Mouse (Mus musculus) naive thymus-derived CD4-positive, alpha-beta T cell, adult 2 months (primary cell): ENCODE measurements around the gene Dusp18.
A peak's percentile ranks its signal among the peaks of the same experiment; 100 is the strongest.

Experiments
- DNase-seq: peaks from one replicate; pipeline ENCODE4 v3.0.0-alpha.2; 2011; ENCODE audit warnings: low read depth

Dusp18 gene

DNA sequence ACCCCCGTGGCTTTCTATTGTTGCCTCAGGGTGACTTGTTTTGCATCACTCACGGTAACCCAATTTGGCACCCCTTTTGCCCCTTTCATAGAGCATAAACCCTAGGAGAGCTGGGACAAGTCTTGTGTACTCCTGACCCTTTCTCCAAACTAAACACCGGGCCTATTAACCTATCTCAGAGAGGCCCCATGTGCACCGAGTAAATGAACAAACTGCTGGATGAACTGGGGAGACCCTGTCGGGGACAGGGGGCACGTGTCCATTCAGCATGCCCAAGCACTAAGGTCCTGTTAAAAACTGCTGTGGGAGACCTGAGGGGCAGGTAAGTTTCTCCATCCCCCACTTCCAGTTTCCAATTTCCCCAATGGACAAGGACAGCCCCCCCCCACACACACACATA lies 35.9 kb downstream of the Dusp18 start:
- no peak for DNase-seq

DNA sequence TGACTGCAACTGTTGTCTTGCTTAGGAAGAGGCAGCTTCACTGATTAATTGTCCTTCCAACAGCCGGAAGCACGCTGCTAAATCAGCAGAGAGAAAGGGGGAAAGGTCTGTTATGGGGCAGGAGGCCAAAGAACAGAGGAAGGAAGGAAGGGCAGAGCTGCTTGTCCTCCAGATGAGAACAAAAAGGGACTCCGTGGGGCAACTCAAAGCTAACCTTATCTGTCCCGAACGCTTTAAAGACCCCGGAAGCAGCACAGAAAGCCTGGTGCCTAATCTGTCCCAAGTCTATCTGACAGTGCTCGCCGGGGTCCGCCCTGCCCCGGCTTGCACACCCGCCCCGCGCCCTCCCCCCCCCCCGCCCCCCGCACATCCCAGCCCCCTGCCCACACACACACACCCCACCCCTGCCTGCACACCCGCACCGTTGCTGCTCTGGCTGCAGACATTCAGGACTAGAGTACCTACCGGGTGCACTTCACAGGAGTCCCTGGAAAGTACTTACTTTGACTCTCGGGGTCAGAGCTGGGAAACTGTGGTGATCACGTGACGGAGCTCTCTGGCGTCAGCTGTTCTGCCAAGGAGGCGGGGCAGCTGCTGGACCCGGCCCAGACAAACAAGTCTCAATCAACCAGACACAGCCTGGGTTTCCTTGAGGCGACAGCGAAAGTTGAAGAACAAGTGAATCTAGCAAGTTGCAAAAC lies 36.6 kb downstream of the Dusp18 start, which contains the start of gene Tcn2:
Gene Tcn2, minus strand, starts transcription at position 649 of the 701 bp plus-strand sequence.
- peak; percentile 79 for DNase-seq

DNA sequence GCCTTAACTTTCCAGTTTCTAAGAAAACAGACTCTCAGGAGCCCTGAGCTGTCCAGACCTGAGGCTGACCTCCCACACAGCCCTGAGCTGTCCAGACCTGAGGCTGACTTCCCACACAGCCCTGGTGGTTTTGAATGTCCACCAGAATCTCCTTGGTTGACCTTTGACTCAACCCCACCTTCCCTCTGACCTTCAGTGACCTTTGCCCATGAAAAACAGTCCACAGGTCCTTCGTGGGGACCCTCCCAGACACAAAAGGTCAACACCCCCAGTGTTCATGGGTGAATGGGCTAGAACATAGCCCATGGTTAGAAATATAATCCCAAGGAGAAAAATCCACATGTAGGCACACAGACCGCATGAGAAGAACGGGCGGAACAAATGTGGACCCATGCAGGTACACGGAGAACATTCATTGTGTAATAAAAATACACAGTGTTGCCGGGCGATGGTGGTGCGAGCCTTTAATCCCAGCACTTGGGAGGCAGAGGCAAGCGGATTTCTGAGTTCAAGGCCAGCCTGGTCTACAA lies 38.8 kb downstream of the Dusp18 start:
- no peak for DNase-seq

DNA sequence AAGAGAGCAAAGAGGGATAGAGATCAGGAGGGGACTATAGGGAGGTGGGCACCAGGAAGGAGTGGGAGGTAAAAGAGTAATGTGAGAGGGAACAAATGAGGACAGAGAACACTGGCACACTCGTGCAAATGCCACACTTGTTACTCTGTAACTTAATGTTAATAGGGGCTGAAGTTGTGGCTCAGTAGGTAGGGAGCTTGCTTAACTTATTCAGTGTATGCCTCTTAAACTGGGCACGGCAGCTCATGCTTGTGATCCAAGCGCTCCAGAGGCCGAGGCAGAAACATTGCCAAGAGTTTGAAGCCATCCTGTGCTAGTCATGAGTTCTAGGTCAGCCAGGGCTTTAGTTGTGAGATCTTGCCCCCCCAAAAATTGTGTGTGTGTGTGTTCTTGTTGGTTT lies 40.1 kb downstream of the Dusp18 start:
- no peak for DNase-seq

DNA sequence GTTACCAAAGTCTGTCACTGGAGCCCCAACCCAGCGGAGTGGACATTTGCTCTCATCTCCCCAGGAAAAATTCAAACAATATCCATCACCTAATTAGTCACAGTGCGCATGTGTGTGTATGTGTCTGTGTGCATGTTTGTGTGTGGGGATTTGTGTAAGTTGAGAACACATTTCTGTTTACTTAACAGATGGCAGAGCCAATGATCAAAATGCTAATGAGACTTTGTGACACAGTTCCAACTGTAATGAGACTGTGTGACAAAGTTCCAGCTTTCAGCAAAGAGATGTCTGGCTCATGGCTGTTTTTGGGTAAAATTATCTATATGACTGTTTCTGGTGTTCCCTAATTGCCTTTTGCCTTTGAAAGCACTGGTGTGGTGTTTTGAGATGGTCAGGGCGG lies 41.3 kb downstream of the Dusp18 start:
- no peak for DNase-seq

DNA sequence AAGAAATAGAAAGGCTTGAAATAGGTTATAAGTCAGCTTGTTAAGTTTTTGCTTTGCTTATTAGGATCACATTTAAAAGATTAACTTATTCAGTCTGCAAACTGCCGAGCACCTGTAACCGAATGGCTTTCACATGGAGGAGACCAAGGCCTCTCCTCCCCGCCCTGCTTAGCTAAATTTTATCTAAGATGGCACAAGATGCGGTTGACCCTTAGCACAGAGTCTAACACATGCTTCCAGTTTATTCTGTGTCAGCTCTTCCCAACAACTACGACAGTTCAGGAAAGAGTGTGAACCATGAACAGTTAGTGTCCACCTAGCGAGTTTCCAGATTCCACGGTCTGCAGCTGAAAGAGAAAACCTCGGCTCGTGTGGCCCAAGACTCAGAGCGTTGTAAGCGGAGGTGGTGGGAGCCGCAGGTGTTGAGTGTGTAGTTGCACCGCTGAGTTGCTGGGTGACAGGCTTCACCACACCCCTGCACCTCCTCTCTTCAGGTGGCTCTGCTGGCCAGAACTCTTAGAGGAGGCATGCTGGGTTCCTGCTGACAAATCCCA lies 42.4 kb downstream of the Dusp18 start:
- no peak for DNase-seq

DNA sequence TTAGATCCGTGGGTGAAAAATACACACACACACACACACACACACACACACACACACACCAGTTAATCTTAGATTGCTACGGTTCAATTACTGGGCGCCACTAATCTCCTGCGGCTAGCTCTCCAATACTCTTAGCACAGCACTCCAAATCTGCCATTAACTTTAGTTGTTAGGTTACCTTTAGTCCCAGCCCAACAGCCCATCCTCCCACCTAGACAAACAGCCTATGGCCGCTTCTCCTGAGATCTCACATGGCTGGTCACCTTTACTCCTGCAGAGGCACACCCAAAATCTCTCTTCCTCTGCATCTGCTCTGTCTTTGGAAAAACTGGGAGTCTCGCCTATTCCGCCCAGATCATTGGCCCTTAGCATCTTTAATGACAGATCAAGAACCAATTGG lies 46.3 kb downstream of the Dusp18 start:
- DNase-seq, result no peak

DNA sequence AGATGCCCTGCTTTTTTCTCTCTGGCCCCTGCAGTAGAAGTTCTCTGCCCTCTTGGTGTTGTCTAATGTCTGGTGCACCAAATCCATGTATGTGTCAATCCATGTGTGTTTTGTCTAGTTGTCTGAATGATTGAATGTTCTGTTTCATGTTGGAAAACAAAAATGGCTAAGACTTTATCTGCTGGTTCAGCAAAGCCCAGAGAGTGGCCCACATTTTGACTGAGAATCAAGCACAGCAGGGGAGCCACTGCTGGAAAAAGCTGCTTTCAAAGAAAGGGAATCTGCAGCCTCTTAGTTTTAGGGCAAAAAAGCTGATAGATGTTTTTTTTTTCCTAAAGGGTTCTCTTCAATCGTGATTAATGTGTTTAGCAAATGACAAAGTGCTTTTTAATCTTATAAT lies 51.3 kb downstream of the Dusp18 start:
- DNase-seq, result no peak
